Mouse (Mus musculus): ENCODE data around the gene Arhgap30.

Gene Arhgap30

GRCm38 (mm10) chr1:171388376-171389102 is at the start of gene Arhgap30:
Arhgap30 (plus strand) TSS chr1:171388954.
- no peak for DNase-seq

GRCm38 (mm10) chr1:171342262-171343207 is 46.2 kb upstream of the Arhgap30 start:
- no peak for DNase-seq

- peak in 1 of 2 experiments; percentile 39 for DNase-seq
Observed at GRCm38 (mm10) chr1:171343922-171344677, 44.7 kb upstream of the Arhgap30 start.

GRCm38 (mm10) chr1:171344715-171345114 is 44.0 kb upstream of the Arhgap30 start:
- DNase-seq = no peak

GRCm38 (mm10) chr1:171345225-171346094 is 43.3 kb upstream of the Arhgap30 start, which contains the start of the genes Nit1 and Pfdn2:
Nit1 (minus strand) TSS chr1:171345646.
Pfdn2 (plus strand) TSS chr1:171345670.
- DNase-seq = peak; percentile 93 to 95

- no peak for DNase-seq
Observed at GRCm38 (mm10) chr1:171346095-171346450, 42.7 kb upstream of the Arhgap30 start.

GRCm38 (mm10) chr1:171348665-171349064 is 40.1 kb upstream of the Arhgap30 start:
- DNase-seq = peak; percentile 36 to 69

- DNase-seq = peak in 1 of 2 experiments; percentile 15
Observed at GRCm38 (mm10) chr1:171349210-171349609, 39.5 kb upstream of the Arhgap30 start.

- DNase-seq = peak in 1 of 2 experiments; percentile 47
Observed at GRCm38 (mm10) chr1:171355812-171356340, 32.9 kb upstream of the Arhgap30 start.

- DNase-seq = no peak
Observed at GRCm38 (mm10) chr1:171356814-171357213, 31.9 kb upstream of the Arhgap30 start.

- DNase-seq = peak in 1 of 2 experiments; percentile 38
Observed at GRCm38 (mm10) chr1:171358421-171358820, 30.3 kb upstream of the Arhgap30 start.

- peak in 1 of 2 experiments; percentile 44 for DNase-seq
Observed at GRCm38 (mm10) chr1:171360253-171360652, 28.5 kb upstream of the Arhgap30 start.

- peak; percentile 81 to 88 for DNase-seq
Observed at GRCm38 (mm10) chr1:171360656-171361055, 28.1 kb upstream of the Arhgap30 start, which contains the start of gene Klhdc9. Klhdc9 (minus strand) TSS chr1:171360798.

GRCm38 (mm10) chr1:171361106-171362103 is 27.3 kb upstream of the Arhgap30 start:
- DNase-seq = peak; percentile 75 to 85

- no peak for DNase-seq
Observed at GRCm38 (mm10) chr1:171365934-171366333, 22.8 kb upstream of the Arhgap30 start.

GRCm38 (mm10) chr1:171369845-171370556 is 18.8 kb upstream of the Arhgap30 start, which contains the start of gene Nectin4:
Nectin4 (plus strand) TSS chr1:171370099.
- DNase-seq = no peak

- no peak for DNase-seq
Observed at GRCm38 (mm10) chr1:171372880-171373279, 15.9 kb upstream of the Arhgap30 start.

- no peak for DNase-seq
Observed at GRCm38 (mm10) chr1:171373946-171374345, 14.8 kb upstream of the Arhgap30 start.

- no peak for DNase-seq
Observed at GRCm38 (mm10) chr1:171375646-171376097, 13.1 kb upstream of the Arhgap30 start.

All from cerebellum, postnatal 25 days (tissue).